8 mouse cellular contexts compared by ENCODE assay signal in genomic region chr6:86584296-86585015, GRCm38 (mm10). TPM values are rescaled to one million over a fixed set of nuclear protein-coding genes. Genes with fewer than 3 reads are reported as not detected.
DNase-seq lines count a peak whose midpoint lies in the region; ATAC-seq and TF ChIP-seq lines count a peak whose summit lies in the region.

No protein-coding gene starts in this region.

- H3K27ac ChIP-seq in MEL (ENCODE audit: control insufficient read depth, low read depth, low read length): no peak overlapping the region
- peak overlapping the region; percentile 94 for H3K27ac ChIP-seq in forebrain, embryonic 16.5 days (ENCODE audit: low read length)

- H3K9ac ChIP-seq in MEL (ENCODE audit: control insufficient read depth, low read depth, low read length, poor library complexity, severe bottlenecking): peak overlapping the region; percentile 61
- peak overlapping the region; percentile 60 for H3K9ac ChIP-seq in forebrain, embryonic 16.5 days (replicated peaks; ENCODE audit: low read depth, low read length)

- no peak for TF ChIP-seq EP300 in MEL (IDR thresholded peaks at IDR 0.05; ENCODE audit: low read depth in 1 of 2, low read length in 2 of 2)

- ATAC-seq in cerebellum, adult (ENCODE audit: insufficient number of reproducible peaks, low FRiP score, low TSS enrichment): peak; percentile 38
- ATAC-seq in forebrain, embryonic 16.5 days: peak; percentile 74

- peaks cover 0 to 5% of the 10 kb centered on the region in 2 experiments; a peak in 1 of 4 replicates for H3K36me3 ChIP-seq in MEL (ENCODE audit: control insufficient read depth in 1 of 2, insufficient read depth in 2 of 2, low read length in 2 of 2)
- H3K36me3 ChIP-seq in forebrain, embryonic 16.5 days (ENCODE audit: control insufficient read depth, insufficient read depth): no peaks in the 10 kb centered on the region

- no peak for TF ChIP-seq RAD21 in MEL (IDR thresholded peaks at IDR 0.05; ENCODE audit: low read depth, low read length)

- no peak for TF ChIP-seq POLR2A in MEL (IDR thresholded peaks at IDR 0.05; ENCODE audit: control insufficient read depth in 1 of 2, insufficient read depth in 1 of 2, low read depth in 1 of 2, low read length in 2 of 2, poor library complexity in 1 of 2)

- H3K4me3 ChIP-seq in MEL (ENCODE audit: control insufficient read depth in 1 of 2, insufficient read depth in 1 of 2, low read depth in 2 of 2, low read length in 2 of 2): peak overlapping the region; percentile 54 to 60
- peak overlapping the region; percentile 46 for H3K4me3 ChIP-seq in forebrain, embryonic 16.5 days (replicated peaks; ENCODE audit: low read length)

- H3K4me1 ChIP-seq in MEL (ENCODE audit: control insufficient read depth in 1 of 2, insufficient read depth in 2 of 2, low read length in 2 of 2): peaks cover 4 to 18% of the 10 kb centered on the region in 2 experiments; a peak in 3 of 4 replicates
- peaks cover 17% of the 10 kb centered on the region for H3K4me1 ChIP-seq in forebrain, embryonic 16.5 days (replicated peaks; ENCODE audit: control insufficient read depth, insufficient read depth, low read length)

- TF ChIP-seq CTCF in MEL (IDR thresholded peaks at IDR 0.05 in 2 of 3, conservative IDR thresholded peaks at IDR 0.05 in 1 of 3; ENCODE audit: control insufficient read depth in 1 of 3, insufficient read depth in 1 of 3, low read depth in 2 of 3, low read length in 3 of 3, poor library complexity in 1 of 3, severe bottlenecking in 1 of 3): no peak

- H3K4me2 ChIP-seq in forebrain, embryonic 16.5 days (ENCODE audit: low read length): peak overlapping the region; percentile 60

- no peaks in the 10 kb centered on the region for H3K79me2 ChIP-seq in MEL (ENCODE audit: control insufficient read depth, insufficient read depth, low read length, poor library complexity)

- no peaks in the 10 kb centered on the region for H3K27me3 ChIP-seq in MEL (ENCODE audit: control insufficient read depth in 1 of 2, insufficient read depth in 2 of 2, low read length in 2 of 2)
- no peaks in the 10 kb centered on the region for H3K27me3 ChIP-seq in forebrain, embryonic 16.5 days (replicated peaks; ENCODE audit: control insufficient read depth, insufficient read depth, low read length)

- H3K9me3 ChIP-seq in MEL (replicated peaks; ENCODE audit: insufficient read depth, low read length): no peaks in the 10 kb centered on the region
- no peaks in the 10 kb centered on the region for H3K9me3 ChIP-seq in forebrain, embryonic 16.5 days (ENCODE audit: control insufficient read depth, low read length)

- 23% methylated on average over 14 of the region's 14 CpGs for WGBS in forebrain, embryonic 16.5 days

- intact Hi-C loops in heart, postnatal 36 days (cut with DNase I): loop anchor here (1.0 to 5.0 kb wide), 3 partner anchors 37 to 113 kb away; no protein-coding TSS in a partner anchor

- DNase-seq in MEL (ENCODE audit: low read depth, low spot score): no peak
- peak; percentile 54 to 58 for DNase-seq in heart, postnatal 36 days
- DNase-seq in layer of hippocampus, postnatal 10 days (ENCODE audit: low spot score in 2 of 2): peak; percentile 78
- peak; percentile 74 for DNase-seq in lung, postnatal 10 days
- peak; percentile 70 for DNase-seq in right cerebral cortex, postnatal 14 days
- no peak for DNase-seq in natural killer cell, adult 2 months (ENCODE audit: low spot score in 2 of 2)

TF ChIP-seq in MEL, 35 proteins besides CTCF, POLR2A, EP300 and RAD21:
- TF ChIP-seq POLR2AphosphoS2 (IDR thresholded peaks at IDR 0.05; ENCODE audit: low read length) (no peak), ELF1 (IDR thresholded peaks at IDR 0.05; ENCODE audit: low read depth, low read length) (no peak), GATA1 (IDR thresholded peaks at IDR 0.05; ENCODE audit: low read depth, low read length) (no peak), USF2 (IDR thresholded peaks at IDR 0.05; ENCODE audit: borderline replicate concordance in 1 of 2, insufficient read depth in 1 of 2, low read depth in 1 of 2, low read length in 2 of 2) (no peak), MAFK (IDR thresholded peaks at IDR 0.05; ENCODE audit: borderline replicate concordance, low read depth, low read length) (no peak), ETS1 (IDR thresholded peaks at IDR 0.05; ENCODE audit: low read depth, low read length) (no peak), E2F4 (IDR thresholded peaks at IDR 0.05; ENCODE audit: borderline replicate concordance, low read depth, low read length) (no peak), TAL1 (IDR thresholded peaks at IDR 0.05; ENCODE audit: low read length) (no peak), SMC3 (IDR thresholded peaks at IDR 0.05; ENCODE audit: low read depth, low read length) (no peak), MXI1 (IDR thresholded peaks at IDR 0.05; ENCODE audit: low read depth, low read length) (no peak), MYC (IDR thresholded peaks at IDR 0.05; ENCODE audit: low read depth, low read length) (no peak), KAT2A (conservative IDR thresholded peaks at IDR 0.05; ENCODE audit: low read depth, low read length) (no peak), TBP (IDR thresholded peaks at IDR 0.05; ENCODE audit: low read depth, low read length) (no peak), GABPA (IDR thresholded peaks at IDR 0.05; ENCODE audit: low read depth, low read length) (no peak), ZKSCAN1 (IDR thresholded peaks at IDR 0.05; ENCODE audit: low read depth, low read length) (no peak), USF1 (IDR thresholded peaks at IDR 0.05; ENCODE audit: low read depth, low read length) (no peak), JUND (IDR thresholded peaks at IDR 0.05; ENCODE audit: low read depth, low read length) (no peak), POLR2AphosphoS5 (IDR thresholded peaks at IDR 0.05; ENCODE audit: borderline replicate concordance, low read depth, low read length) (no peak)

RNA-seq across cellular contexts. Expression of gene Asprv1, which starts 43.5 kb away (rescaled TPM):
- not detected in 2 replicates for total RNA-seq in MEL (2012; rRNA removed)
- not detected for polyA plus RNA-seq in MEL (2012; ENCODE audit: insufficient read depth in 1 of 2, insufficient read length in 2 of 2, low read depth in 1 of 2, low replicate concordance in 2 of 2, missing spikeins in 1 of 2)
- 0.92 and 1.6 TPM in 2 replicates for polyA plus RNA-seq in forebrain, embryonic 16.5 days (2015; fragmentation: Nextera tagmentation; extraction: Ambion mirVana)
- total RNA-seq in heart, postnatal 36 days (2021): not detected
- 1 to 10 TPM in 1 of 2 experiments, under 1 TPM in 1; 0.91 to 1.6 TPM for total RNA-seq in layer of hippocampus, postnatal 10 days (2021)

RNA-seq across cellular contexts. Expression of gene Pcbp1, which starts 58.3 kb away (rescaled TPM):
- total RNA-seq in MEL (2012; rRNA removed): 74.2 and 83.5 TPM in 2 replicates
- polyA plus RNA-seq in MEL (2012; ENCODE audit: insufficient read depth in 1 of 2, insufficient read length in 2 of 2, low read depth in 1 of 2, low replicate concordance in 2 of 2, missing spikeins in 1 of 2): 100 to 1,000 TPM in 1 of 2 experiments, not detected in 1; 385 TPM
- 256 and 326 TPM in 2 replicates for polyA plus RNA-seq in forebrain, embryonic 16.5 days (2015; fragmentation: Nextera tagmentation; extraction: Ambion mirVana)
- 100 to 1,000 TPM; 147 to 159 TPM for total RNA-seq in heart, postnatal 36 days (2021)
- total RNA-seq in layer of hippocampus, postnatal 10 days (2021): 100 to 1,000 TPM; 159 to 184 TPM

Comparison
In these comparisons a context has a peak if more than half of its experiments do, and no peak if none do; other contexts are left out.
1. DNase-seq: peak in heart, postnatal 36 days (2 of 2), layer of hippocampus, postnatal 10 days (2 of 2), lung, postnatal 10 days (single experiment) and right cerebral cortex, postnatal 14 days (single experiment); none in MEL (single experiment) and natural killer cell, adult 2 months (0 of 2).